Mouse (Mus musculus): ENCODE data around the gene Gbf1.

Gene Gbf1

GRCm38 (mm10) chr19:46141091-46141490 lies 11.2 kb upstream of the Gbf1 start:
- CTCF ChIA-PET = interaction anchor here (0.6 to 0.7 kb wide), 2 partner anchors 85 to 326 kb away, joined by 3 to 10 read pairs; no protein-coding TSS in a partner anchor

- CTCF ChIA-PET = no interaction called here
These were observed 4.6 kb upstream of the Gbf1 start, which contains the start of gene Pitx3 for GRCm38 (mm10) chr19:46147511-46148371. Gene Pitx3 (minus strand): TSS chr19:46148326.

- CTCF ChIA-PET = no interaction called here
These were observed 3.9 kb upstream of the Gbf1 start for GRCm38 (mm10) chr19:46148372-46148760.

- CTCF ChIA-PET = no interaction called here
These were observed 3.2 kb upstream of the Gbf1 start for GRCm38 (mm10) chr19:46149091-46149490.

GRCm38 (mm10) chr19:46165950-46166349 lies 13.6 kb downstream of the Gbf1 start:
- CTCF ChIA-PET = interaction anchor here (0.7 kb wide), 1 partner anchor 229 kb away, joined by 3 read pairs; no protein-coding TSS in a partner anchor

GRCm38 (mm10) chr19:46167169-46167568 lies 14.9 kb downstream of the Gbf1 start:
- CTCF ChIA-PET = interaction anchor here (0.6 kb wide), 1 partner anchor 366 kb away, joined by 5 read pairs; no protein-coding TSS in a partner anchor

GRCm38 (mm10) chr19:46169396-46169795 lies 17.1 kb downstream of the Gbf1 start:
- CTCF ChIA-PET = no interaction called here

GRCm38 (mm10) chr19:46169913-46170312 lies 17.6 kb downstream of the Gbf1 start:
- CTCF ChIA-PET = interaction anchor here (0.6 kb wide), 1 partner anchor 30 kb away, joined by 4 read pairs; no protein-coding TSS in a partner anchor

GRCm38 (mm10) chr19:46172541-46172940 lies 20.2 kb downstream of the Gbf1 start:
- CTCF ChIA-PET = interaction anchor here (0.6 kb wide), 1 partner anchor 49 kb away, joined by 6 read pairs; no protein-coding TSS in a partner anchor

- CTCF ChIA-PET = no interaction called here
These were observed 22.9 kb downstream of the Gbf1 start for GRCm38 (mm10) chr19:46175173-46175572.

- CTCF ChIA-PET = interaction anchor here (0.7 kb wide), 1 partner anchor 89 kb away, joined by 4 read pairs; no protein-coding TSS in a partner anchor
These were observed 24.7 kb downstream of the Gbf1 start for GRCm38 (mm10) chr19:46177046-46177445.

- CTCF ChIA-PET = no interaction called here
These were observed 28.0 kb downstream of the Gbf1 start for GRCm38 (mm10) chr19:46180274-46180673.

GRCm38 (mm10) chr19:46182241-46182640 lies 29.9 kb downstream of the Gbf1 start:
- CTCF ChIA-PET = no interaction called here

GRCm38 (mm10) chr19:46186611-46187010 lies 34.3 kb downstream of the Gbf1 start:
- CTCF ChIA-PET = no interaction called here

GRCm38 (mm10) chr19:46187203-46187602 lies 34.9 kb downstream of the Gbf1 start:
- CTCF ChIA-PET = no interaction called here

- CTCF ChIA-PET = interaction anchor here (0.6 kb wide), 1 partner anchor 62 kb away, joined by 4 read pairs; no protein-coding TSS in a partner anchor
These were observed 46.0 kb downstream of the Gbf1 start for GRCm38 (mm10) chr19:46198293-46198692.

GRCm38 (mm10) chr19:46198891-46199290 lies 46.6 kb downstream of the Gbf1 start:
- CTCF ChIA-PET = interaction anchor here (0.6 kb wide), 1 partner anchor 62 kb away, joined by 4 read pairs; no protein-coding TSS in a partner anchor

- CTCF ChIA-PET = no interaction called here
These were observed 51.9 kb downstream of the Gbf1 start for GRCm38 (mm10) chr19:46204166-46204565.

GRCm38 (mm10) chr19:46205680-46206079 lies 53.4 kb downstream of the Gbf1 start:
- CTCF ChIA-PET = no interaction called here

GRCm38 (mm10) chr19:46210951-46211350 lies 58.6 kb downstream of the Gbf1 start:
- CTCF ChIA-PET = no interaction called here

GRCm38 (mm10) chr19:46214541-46214940 lies 62.2 kb downstream of the Gbf1 start:
- CTCF ChIA-PET = interaction anchor here (1.1 kb wide), 1 partner anchor 39 kb away, joined by 3 read pairs; no protein-coding TSS in a partner anchor

GRCm38 (mm10) chr19:46215401-46215800 lies 63.1 kb downstream of the Gbf1 start:
- CTCF ChIA-PET = no interaction called here

- CTCF ChIA-PET = no interaction called here
These were observed 64.4 kb downstream of the Gbf1 start for GRCm38 (mm10) chr19:46216716-46217115.
